Mouse (Mus musculus) liver, adult 2 months (tissue): Measurements from ENCODE around the gene Snd1.

Source experiments
- CTCF ChIP-seq: fragments of 200-500 bp; IDR thresholded peaks from 2 replicates; pipeline ENCODE4 v1.5.1; 2011; ENCODE audit warnings: low read depth, low read length, control low read depth
- POLR2A ChIP-seq: fragments of 200-500 bp; IDR thresholded peaks from 2 replicates; pipeline ENCODE4 v1.6.1; 2011; ENCODE audit warnings: low read length, control low read depth; ENCODE audit not compliant: insufficient read depth; ENCODE audit errors: extremely low read depth

GRCm38 (mm10) chr6:28555428-28555827, 80.5 kb downstream of the Snd1 start:
- TF ChIP-seq CTCF = no peak
- TF ChIP-seq POLR2A = no peak
